Mouse (Mus musculus) spleen, postnatal 10 days (tissue): ENCODE data around the gene Ogfod3.

Source experiments
- DNase-seq, 2 experiments: peaks; one replicate each; pipeline ENCODE4 v3.0.0; 2021 to 2022; ENCODE audit warnings: low spot score in 2 of 2

Gene Ogfod3

DNA sequence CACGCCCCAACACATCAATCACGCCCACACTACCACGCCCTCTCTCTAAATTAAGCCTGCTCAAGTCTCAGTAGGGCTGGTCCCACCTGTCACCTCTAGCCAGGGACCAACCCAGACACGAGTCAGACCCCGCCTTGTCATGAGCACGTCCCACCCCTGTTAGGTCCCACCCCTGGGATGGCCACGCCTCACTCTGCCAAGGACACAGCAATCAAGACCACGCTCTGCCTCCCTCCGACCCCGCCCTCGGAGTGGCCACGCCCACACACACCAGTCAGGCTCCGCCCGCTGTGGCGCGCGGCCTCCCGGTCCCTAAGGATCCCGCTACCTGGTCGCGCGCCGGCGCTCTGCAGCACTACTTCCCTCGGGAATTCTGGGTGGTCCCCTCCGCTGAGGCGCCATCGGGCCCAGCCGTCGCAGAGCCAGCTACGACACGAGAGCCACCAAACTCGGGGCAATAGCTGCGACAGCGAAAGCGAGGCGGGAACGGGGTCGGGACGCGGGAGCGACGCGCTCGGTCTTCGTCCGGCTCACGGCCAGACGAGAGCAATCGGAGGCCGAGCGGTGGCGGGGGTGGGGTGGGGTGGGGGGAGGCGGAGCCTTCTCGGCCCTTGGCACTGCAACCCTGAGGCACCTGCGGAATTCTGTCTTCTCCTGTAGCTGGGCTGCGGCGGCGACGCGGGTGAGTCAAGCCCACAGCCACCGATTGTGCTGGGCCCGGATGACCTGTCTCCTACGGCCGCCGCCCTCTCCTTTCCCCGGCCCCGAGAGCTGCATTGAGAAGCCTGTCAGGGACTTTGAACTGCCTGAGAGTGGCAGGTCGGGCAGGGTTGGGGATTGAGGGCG, at the start of gene Ogfod3, which contains the start of gene Hexdc:
Gene Ogfod3 (minus strand): TSS at position 551 of the 846 bp plus-strand sequence.
Gene Hexdc (plus strand): TSS at position 273 of the 846 bp plus-strand sequence.
- DNase-seq: peak; percentile 94 to 98

DNA sequence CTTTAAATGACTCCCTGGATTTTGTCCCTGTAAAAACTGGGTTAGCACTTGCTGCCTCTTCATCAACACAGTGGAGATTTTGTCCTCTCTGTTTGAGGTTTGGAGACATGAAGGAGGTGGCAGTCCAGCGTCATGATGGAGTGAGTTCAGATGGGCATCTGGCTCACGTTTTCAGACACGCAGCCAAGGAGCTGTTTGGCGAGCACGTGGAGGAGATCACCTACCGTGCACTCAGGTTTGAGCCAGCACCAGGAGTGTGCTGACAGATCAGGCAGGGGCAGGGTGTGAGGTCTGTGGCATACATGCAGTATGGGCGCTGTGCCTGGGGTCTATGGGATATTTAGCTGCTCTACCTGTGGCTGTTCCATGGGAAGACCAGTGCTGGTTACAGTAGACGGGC, 45.7 kb upstream of the Ogfod3 start:
- no peak for DNase-seq

DNA sequence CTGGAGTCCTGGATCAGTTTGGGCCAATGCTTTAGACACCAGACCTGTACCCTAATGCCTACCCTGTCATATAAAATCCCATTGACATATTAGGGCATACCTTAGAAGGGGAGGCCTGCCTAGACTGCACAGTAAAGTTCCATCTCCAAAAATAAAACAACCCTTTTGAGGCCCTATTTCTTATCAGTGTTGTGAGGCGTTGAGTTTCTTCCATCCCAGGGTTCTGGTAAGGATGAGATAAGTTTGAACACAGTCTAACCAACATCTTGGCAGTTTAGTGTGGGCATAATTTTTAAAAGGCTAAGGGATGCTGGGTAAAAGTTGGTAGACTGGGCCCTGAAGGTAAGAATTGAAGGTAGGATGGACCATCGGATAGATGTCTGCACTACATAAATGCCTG, 35.2 kb upstream of the Ogfod3 start:
- DNase-seq: peak in 1 of 2 experiments; percentile 62

- DNase-seq: peak in 1 of 2 experiments; percentile 64
Observed at GRCm38 (mm10) chr11:121237345-121238128, 33.0 kb upstream of the Ogfod3 start.

DNA sequence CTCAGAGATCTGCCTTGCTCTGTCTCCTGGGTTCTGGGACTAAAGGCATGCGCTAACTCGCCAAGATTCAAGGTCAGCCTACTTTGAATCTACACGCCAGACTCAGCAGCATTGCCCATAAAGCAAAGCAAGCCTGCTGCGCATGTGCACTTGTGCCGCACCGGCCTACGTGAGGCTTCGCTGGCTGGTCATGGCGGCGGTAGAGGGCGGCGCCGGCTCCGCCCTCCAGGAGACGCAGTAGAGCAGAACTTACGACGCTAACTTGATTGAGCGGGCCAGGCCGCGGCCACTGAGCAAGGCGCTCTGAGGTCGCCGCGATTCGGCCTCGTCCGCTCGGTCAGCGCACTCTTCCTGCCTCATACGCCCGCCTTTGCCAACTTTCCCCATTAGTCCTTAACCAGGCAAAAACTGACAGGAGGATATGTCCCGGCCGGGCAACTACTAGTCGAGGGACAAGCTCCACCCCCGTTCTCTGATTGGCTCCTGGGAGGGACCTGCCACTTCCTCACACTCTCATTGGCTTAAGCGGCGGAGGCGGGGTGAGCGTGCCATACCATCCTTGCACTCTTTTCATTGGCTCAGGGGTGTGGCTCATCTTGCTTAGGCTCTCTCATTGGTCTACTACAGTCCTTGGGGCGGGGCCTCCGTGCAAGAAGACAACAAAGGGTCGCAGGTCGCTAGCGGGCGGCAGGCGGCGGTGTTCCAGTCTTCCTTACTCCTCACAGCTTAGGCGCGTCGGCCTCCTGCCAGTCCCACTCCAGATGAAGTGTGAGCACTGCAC, 32.2 kb upstream of the Ogfod3 start, which contains the start of gene Narf:
Gene Narf (plus strand): TSS at position 690 of the 781 bp plus-strand sequence.
- DNase-seq: peak; percentile 96 to 99

GRCm38 (mm10) chr11:121235475-121236238, 31.1 kb upstream of the Ogfod3 start:
- peak; percentile 51 to 83 for DNase-seq

- no peak for DNase-seq
Observed at GRCm38 (mm10) chr11:121232706-121233105, 28.2 kb upstream of the Ogfod3 start.

GRCm38 (mm10) chr11:121231628-121232291, 27.2 kb upstream of the Ogfod3 start:
- DNase-seq: no peak

DNA sequence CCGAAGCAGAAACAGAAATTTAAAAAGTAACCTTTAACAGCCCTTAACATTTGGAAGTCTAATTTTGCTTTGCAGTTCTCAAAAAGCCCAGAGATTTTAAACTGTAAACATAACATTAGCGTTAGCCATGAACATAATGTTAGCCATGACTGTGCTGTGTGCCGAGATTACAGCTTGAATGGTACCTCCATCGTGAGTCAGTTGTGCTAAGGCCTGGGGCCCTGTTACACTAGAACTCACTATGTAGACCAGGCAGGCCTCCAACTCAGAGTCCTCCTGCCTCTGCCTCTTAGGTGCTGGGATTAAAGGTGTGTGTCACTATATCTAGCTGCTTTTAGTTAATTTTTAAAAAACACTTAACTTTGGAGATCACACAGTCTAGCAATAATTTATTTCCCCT, 26.7 kb upstream of the Ogfod3 start:
- no peak for DNase-seq

DNA sequence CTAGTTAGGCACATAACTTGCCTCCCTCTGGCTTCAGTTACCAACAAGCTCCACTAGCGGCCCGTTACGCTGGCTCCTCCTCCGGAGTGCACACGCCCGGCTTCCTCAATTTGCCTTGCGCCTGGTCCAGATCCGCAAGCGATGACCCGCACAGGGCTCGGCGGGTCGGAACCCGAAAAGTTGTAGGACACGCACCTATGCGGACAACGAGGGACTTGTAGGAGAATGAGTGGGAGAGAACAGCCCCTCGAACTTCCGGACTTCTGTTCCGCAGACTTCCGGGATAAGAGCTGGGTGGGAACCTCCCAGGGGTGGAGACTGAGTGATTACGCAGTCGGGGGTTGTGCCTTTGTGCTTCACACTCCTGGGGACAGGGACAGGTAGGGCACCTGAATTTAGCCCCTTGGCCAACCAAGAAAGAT, 24.5 kb upstream of the Ogfod3 start, which contains the start of gene Cybc1:
Gene Cybc1 (minus strand): TSS at position 305 of the 422 bp plus-strand sequence.
- peak; percentile 80 to 86 for DNase-seq

- DNase-seq: peak; percentile 33
Observed at GRCm38 (mm10) chr11:121228129-121229017, 23.9 kb upstream of the Ogfod3 start.

GRCm38 (mm10) chr11:121221321-121222010, 17.0 kb upstream of the Ogfod3 start:
- DNase-seq: no peak

DNA sequence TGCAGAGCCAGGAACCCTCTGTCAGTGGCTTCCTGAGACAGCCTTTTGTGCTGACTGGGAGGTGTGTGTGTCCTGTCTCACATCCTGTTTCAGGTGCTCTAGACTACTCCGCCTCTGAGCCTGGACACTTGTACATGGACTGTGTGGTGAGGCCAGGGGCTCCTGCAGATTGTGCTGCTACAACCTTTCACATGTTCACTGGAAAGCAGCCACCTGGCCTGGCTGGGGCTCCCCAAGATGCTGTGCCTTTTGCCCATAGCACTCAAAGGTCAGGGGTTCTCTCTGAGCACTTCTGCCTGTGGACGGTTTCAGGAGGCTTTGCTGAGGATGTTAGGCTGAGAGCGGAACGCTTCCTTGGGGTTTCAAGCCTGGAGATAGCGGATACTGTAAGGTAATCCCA, 16.3 kb upstream of the Ogfod3 start:
- DNase-seq: no peak

DNA sequence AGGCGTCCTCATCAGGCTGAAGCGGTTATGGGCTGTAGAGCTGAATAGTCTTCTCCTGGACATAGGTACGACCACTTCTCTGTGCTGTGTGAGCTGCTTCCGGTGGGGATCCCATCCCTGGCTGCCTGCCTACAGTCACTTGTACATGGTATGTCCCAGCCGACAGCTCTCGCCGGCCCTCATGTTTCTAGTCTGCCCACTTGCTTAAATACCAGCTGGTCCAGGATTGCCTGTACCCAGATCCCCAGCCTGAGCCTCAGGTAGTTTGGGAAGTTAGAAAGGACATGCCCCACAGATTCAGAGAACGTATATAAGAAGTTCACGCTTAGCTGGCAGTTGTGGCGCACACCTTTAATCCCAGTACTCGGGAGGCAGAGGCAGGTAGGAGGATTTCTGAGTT, 15.3 kb upstream of the Ogfod3 start:
- DNase-seq: no peak

DNA sequence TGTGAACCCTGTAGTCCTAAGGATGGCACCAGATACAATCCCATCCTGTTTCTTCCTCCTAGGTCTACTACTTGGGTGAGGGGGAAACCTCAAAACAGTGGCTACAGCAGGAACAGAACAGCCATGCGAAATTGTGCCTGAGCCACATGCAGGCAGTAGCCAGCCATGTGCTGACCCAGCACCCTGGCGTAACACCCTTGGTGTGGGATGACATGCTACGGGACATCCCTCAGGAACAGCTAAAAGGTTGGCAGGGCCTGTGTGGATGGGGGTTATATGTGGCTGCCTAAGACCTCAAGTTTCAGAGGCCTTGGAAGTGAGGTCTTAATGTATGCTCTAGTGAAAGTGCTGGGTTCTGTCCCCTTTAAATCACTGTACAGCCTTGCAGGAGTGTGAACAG, 12.3 kb upstream of the Ogfod3 start:
- no peak for DNase-seq

DNA sequence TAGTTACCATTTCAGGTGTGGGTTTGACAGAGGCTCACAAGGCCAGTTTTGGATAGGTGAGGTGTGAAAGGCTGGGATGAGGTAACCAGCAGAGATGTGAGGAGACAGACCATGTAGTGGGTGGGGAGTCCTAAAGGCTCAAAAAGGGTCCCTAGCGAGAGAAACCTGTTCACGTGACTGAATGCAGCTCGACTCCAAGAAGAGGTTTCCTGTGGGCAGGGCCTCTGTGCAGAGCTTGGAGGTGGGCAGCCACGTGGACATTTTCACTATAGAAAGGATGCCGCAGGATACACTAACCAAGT, 701 bp downstream of the Ogfod3 start:
- DNase-seq: no peak

DNA sequence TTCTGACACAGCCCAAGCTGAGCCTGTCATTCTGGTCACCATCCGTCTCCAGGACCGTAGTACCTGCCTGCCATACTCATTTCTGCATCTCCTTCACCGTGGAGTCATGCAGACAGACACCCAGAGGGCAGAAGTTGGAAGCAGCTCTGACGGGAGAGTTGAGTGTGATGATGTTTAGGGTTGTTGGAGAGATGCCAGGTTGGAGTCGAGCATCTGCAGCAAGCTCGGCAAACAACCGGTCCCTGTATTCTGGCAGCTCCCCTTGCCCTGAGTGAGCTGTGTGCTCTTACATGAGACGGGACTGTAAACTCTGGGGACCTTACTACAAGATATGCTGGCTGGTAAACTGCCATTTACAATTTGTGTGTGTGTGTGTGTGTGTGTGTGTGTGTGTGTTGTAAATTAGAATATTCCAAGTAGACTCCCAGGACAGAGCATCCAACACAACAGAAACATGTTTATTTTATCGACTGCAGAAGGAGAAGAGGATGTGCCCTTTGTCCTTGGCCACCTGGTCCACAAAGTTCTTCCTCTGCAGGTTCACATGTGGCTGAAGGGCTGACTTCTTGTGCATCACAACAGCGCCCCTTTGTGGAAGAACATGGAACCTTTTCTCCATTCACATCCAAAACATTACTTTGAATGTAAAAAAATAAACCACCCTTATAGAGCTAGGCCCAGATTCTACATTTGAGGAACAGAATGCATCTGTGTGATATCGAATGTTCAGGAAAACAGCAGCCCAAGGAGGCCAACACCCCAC, 2.9 kb downstream of the Ogfod3 start:
- peak in 1 of 2 experiments; percentile 54 for DNase-seq

DNA sequence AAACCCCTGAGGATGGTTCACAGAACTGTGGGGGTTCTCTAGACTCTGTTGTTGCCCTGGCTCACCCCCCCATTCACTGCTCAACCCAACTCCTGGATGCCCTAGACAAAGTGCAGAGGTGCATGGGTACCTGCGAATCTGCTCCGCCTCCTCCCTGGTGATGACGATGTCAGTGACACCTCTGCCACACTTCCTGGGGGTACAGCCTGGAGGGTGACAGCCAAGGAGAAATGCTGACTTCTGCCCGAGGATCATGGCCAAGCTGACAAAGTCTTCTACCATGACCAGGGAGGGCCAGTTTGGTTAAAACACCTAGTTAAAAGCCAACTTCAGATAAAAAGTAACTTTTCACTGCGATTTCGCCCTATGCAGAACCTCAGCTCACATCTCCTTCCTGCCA, 3.7 kb downstream of the Ogfod3 start:
- DNase-seq: no peak
